15 mouse cellular contexts compared by ENCODE assay signal in the genomic region with DNA sequence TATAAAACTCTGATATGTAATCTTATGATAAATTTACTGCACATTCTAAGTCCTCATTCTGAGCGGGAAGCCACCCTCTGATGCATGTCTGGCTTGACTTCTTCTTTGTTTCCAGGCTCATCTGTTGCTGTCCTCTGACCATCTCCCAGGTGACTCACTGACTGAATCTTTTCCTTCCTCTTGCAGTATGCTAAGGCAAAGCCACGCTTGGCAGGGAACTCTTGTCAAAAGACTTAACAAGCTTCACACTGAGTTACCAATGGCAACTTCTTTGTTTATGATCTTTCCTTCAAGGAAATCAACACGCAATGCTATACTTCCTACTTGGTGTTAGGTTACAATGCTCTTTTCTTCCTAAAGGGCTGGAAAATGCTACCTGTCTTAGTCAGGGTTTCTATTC.
"Had no signal": no experiment of that assay in that cellular context is flagged by ENCODE, and none has a peak within 500 bp of the region (broad histone marks: within the 10 kb centered on the region; RNA-seq: fewer than 3 reads in every experiment).

No protein-coding gene starts in this region.

- DNase-seq: kidney, adult 11 months; kidney, postnatal 14 days; kidney, postnatal 4 days; layer of hippocampus, adult 9-11 months; liver, embryonic 13.5 days; lung, adult 2 months; lung, postnatal 14 days; lung, postnatal 4 days; retina, postnatal 1 day; thymus, adult 18-20 months; thymus, postnatal 36 days had no signal

- H3K4me2 ChIP-seq: liver, embryonic 13.5 days; midbrain, embryonic 12.5 days; midbrain, embryonic 15.5 days; neural tube, embryonic 13.5 days had no signal

- H3K9ac ChIP-seq: liver, embryonic 13.5 days; midbrain, embryonic 12.5 days; midbrain, embryonic 15.5 days; neural tube, embryonic 13.5 days had no signal

- H3K27ac ChIP-seq: layer of hippocampus, adult 2 months; liver, embryonic 13.5 days; midbrain, embryonic 12.5 days; midbrain, embryonic 15.5 days; neural tube, embryonic 13.5 days had no signal

- H3K36me3 ChIP-seq: liver, embryonic 13.5 days; midbrain, embryonic 12.5 days; midbrain, embryonic 15.5 days; neural tube, embryonic 13.5 days had no signal

- H3K9me3 ChIP-seq: liver, embryonic 13.5 days; midbrain, embryonic 12.5 days; midbrain, embryonic 15.5 days; neural tube, embryonic 13.5 days had no signal

- H3K4me1 ChIP-seq: liver, embryonic 13.5 days; midbrain, embryonic 12.5 days; midbrain, embryonic 15.5 days; neural tube, embryonic 13.5 days had no signal

- H3K27me3 ChIP-seq: liver, embryonic 13.5 days; midbrain, embryonic 12.5 days; midbrain, embryonic 15.5 days; neural tube, embryonic 13.5 days had no signal

- H3K4me3 ChIP-seq: layer of hippocampus, adult 2 months; liver, embryonic 13.5 days; midbrain, embryonic 12.5 days; midbrain, embryonic 15.5 days; neural tube, embryonic 13.5 days had no signal

- ATAC-seq: midbrain, embryonic 15.5 days had no signal
